Mouse (Mus musculus) small intestine, adult 2 months (tissue): ENCODE measurements around the gene Dap3. TPM values are rescaled to one million over a fixed set of nuclear protein-coding genes. Genes with fewer than 3 reads are reported as not detected.

Source experiments
- H3K27ac ChIP-seq: fragments of 200-500 bp; 2 replicates; pipeline ENCODE4 v1.5.1; 2012; ENCODE audit warnings: low read depth, low read length, control low read depth, inconsistent platforms; ENCODE audit not compliant: insufficient read depth
- H3K27me3 ChIP-seq: fragments of 200-500 bp; 2 replicates; pipeline ENCODE4 v1.6.1; 2012; ENCODE audit warnings: mild to moderate bottlenecking, moderate library complexity, low read length, inconsistent platforms; ENCODE audit not compliant: control insufficient read depth, insufficient read depth
- H3K36me3 ChIP-seq: fragments of 200-500 bp; 2 replicates; pipeline ENCODE4 v1.6.1; 2012; ENCODE audit warnings: mild to moderate bottlenecking, low read length, control low read depth, inconsistent platforms; ENCODE audit not compliant: control insufficient read depth, insufficient read depth
- H3K4me1 ChIP-seq: fragments of 200-500 bp; 2 replicates; pipeline ENCODE4 v1.6.1; 2012; ENCODE audit warnings: low read length, inconsistent platforms, mixed read lengths; ENCODE audit not compliant: control insufficient read depth, insufficient read depth, insufficient read length
- H3K4me3 ChIP-seq: fragments of 200-500 bp; 2 replicates; pipeline ENCODE4 v1.5.1; 2012; ENCODE audit warnings: low read depth, mild to moderate bottlenecking, control low read depth, inconsistent platforms, low read length, moderate library complexity
- CTCF ChIP-seq: fragments of 200-500 bp; IDR thresholded peaks from 2 replicates; pipeline ENCODE4 v1.5.1; 2012; ENCODE audit warnings: low read depth, mild to moderate bottlenecking, control low read depth, inconsistent platforms, low read length, moderate library complexity, mixed read lengths; ENCODE audit not compliant: insufficient replicate concordance, insufficient read length; ENCODE audit errors: extremely low read depth
- POLR2A ChIP-seq: fragments of 200-500 bp; IDR thresholded peaks from 2 replicates; pipeline ENCODE4 v1.6.1; 2012; ENCODE audit warnings: low read depth, mild to moderate bottlenecking, control low read depth, inconsistent platforms, low read length, moderate library complexity
- WGBS: fragments of 180-500 bp; shearing (Covaris S2); methylation state at CpG from one replicate; pipeline ENCODE4 v1.1.7; 2018; 5-methylcytosine and 5-hydroxymethylcytosine counted together
- polyA plus RNA-seq: library from polyadenylated mRNA; depleted of rRNA; stranded (reverse); fragments of >200 nt; gene quantifications from 2 replicates; pipeline ENCODE4 v1.2.3, GENCODE M21; 2012

Gene Dap3
- polyA plus RNA-seq, 1 experiment: 26.8 TPM

- no peak overlapping the region for H3K4me3 ChIP-seq
- no peaks in the 10 kb centered on the region for H3K36me3 ChIP-seq
- 46% methylated on average over 4 of the region's 4 CpGs for WGBS
- no peaks in the 10 kb centered on the region for H3K27me3 ChIP-seq
- TF ChIP-seq CTCF: no peak
- no peak for TF ChIP-seq POLR2A
- H3K27ac ChIP-seq: no peak overlapping the region
- no peaks in the 10 kb centered on the region for H3K4me1 ChIP-seq
These were observed 2.3 kb upstream of the Dap3 start for GRCm38 (mm10) chr3:88953246-88953645.

GRCm38 (mm10) chr3:88951327-88951800, 383 bp upstream of the Dap3 start:
- Histone ChIP-seq H3K27ac (peak overlapping the region; percentile 98), H3K4me3 (peak overlapping the region; percentile 88), H3K27me3 (no peaks in the 10 kb centered on the region), H3K4me1 (no peaks in the 10 kb centered on the region), H3K36me3 (no peaks in the 10 kb centered on the region)
- TF ChIP-seq CTCF (no peak), POLR2A (no peak)
- WGBS: under 1% methylated on average over 5 of the region's 5 CpGs

GRCm38 (mm10) chr3:88949786-88950575, 1.0 kb downstream of the Dap3 start:
- no peaks in the 10 kb centered on the region for H3K36me3 ChIP-seq
- H3K4me1 ChIP-seq: no peaks in the 10 kb centered on the region
- H3K27ac ChIP-seq: peak overlapping the region; percentile 89
- TF ChIP-seq POLR2A (peak; percentile 45), CTCF (no peak)
- WGBS: 1% methylated on average over 64 of the region's 92 CpGs
- H3K4me3 ChIP-seq: peak overlapping the region; percentile 88
- H3K27me3 ChIP-seq: no peaks in the 10 kb centered on the region

GRCm38 (mm10) chr3:88944109-88944508, 6.9 kb downstream of the Dap3 start:
- Histone ChIP-seq H3K36me3 (peaks cover 17% of the 10 kb centered on the region), H3K27me3 (no peaks in the 10 kb centered on the region), H3K4me3 (no peak overlapping the region), H3K27ac (no peak overlapping the region), H3K4me1 (no peaks in the 10 kb centered on the region)
- TF ChIP-seq POLR2A (no peak), CTCF (no peak)
- WGBS: 91% methylated on average over 4 of the region's 4 CpGs

GRCm38 (mm10) chr3:88942316-88942880, 8.6 kb downstream of the Dap3 start:
- Histone ChIP-seq H3K4me1 (no peaks in the 10 kb centered on the region), H3K27ac (no peak overlapping the region), H3K27me3 (no peaks in the 10 kb centered on the region), H3K36me3 (peaks cover 17% of the 10 kb centered on the region), H3K4me3 (no peak overlapping the region)
- 91% methylated on average over 10 of the region's 10 CpGs for WGBS
- TF ChIP-seq CTCF (no peak), POLR2A (no peak)

- Histone ChIP-seq H3K4me3 (no peak overlapping the region), H3K27ac (no peak overlapping the region), H3K4me1 (no peaks in the 10 kb centered on the region), H3K36me3 (peaks cover 24% of the 10 kb centered on the region), H3K27me3 (no peaks in the 10 kb centered on the region)
- 68% methylated on average over 3 of the region's 3 CpGs for WGBS
- TF ChIP-seq CTCF (no peak), POLR2A (no peak)
These were observed 11.2 kb downstream of the Dap3 start for GRCm38 (mm10) chr3:88939749-88940148.

GRCm38 (mm10) chr3:88939071-88939470, 11.9 kb downstream of the Dap3 start:
- H3K27ac ChIP-seq: no peak overlapping the region
- H3K4me1 ChIP-seq: no peaks in the 10 kb centered on the region
- no peak for TF ChIP-seq CTCF
- no peak for TF ChIP-seq POLR2A
- 97% methylated on average over 10 of the region's 10 CpGs for WGBS
- peaks cover 30% of the 10 kb centered on the region for H3K36me3 ChIP-seq
- H3K4me3 ChIP-seq: no peak overlapping the region
- no peaks in the 10 kb centered on the region for H3K27me3 ChIP-seq
